Mouse (Mus musculus): ENCODE measurements at regions not wholly inside any gene's neighbourhood (a gene's known extent, or its start where the extent isn't known, plus 50 kb on each side); places are given as distances from the start of the nearest gene placed in this dataset.

DNA sequence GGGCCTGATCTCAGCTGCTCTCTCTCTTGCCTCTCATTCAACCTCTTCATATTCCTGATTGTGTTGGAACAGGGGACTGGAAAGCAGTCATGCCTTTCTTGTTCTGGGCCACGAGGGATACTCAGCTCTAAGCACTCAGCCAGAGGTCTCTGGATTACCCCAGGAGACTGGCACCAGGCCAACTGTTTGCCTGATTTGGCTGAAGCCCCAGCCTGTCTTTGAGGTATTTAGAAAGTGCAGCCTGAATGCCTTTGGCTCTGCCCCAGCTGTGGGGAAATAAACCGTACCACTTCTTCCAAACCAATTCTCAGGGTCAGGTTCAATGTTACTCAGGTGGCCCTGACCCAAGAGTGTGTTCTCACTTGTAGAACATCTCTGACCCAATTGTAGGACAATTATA lies 112.6 kb upstream of the Tmem72 start:
- ATAC-seq (ENCODE audit: low read depth): peak; percentile 56; the same call in 1 of the 2 replicates
- Histone ChIP-seq H3K4me2 (ENCODE audit: low read depth, low read length) (no peak overlapping the region), H3K27ac (ENCODE audit: low read length) (no peak overlapping the region), H3K9me3 (ENCODE audit: control insufficient read depth, low read length) (no peaks in the 10 kb centered on the region), H3K27me3 (ENCODE audit: control insufficient read depth, insufficient read depth, low read depth, low read length) (no peaks in the 10 kb centered on the region), H3K9ac (ENCODE audit: low read length) (no peak overlapping the region), H3K4me1 (replicated peaks; ENCODE audit: control insufficient read depth, insufficient read depth, low read length) (no peaks in the 10 kb centered on the region; the same call in 1 of the 2 replicates), H3K4me3 (ENCODE audit: low read length) (no peak overlapping the region), H3K36me3 (ENCODE audit: control insufficient read depth, insufficient read depth, low read length) (no peaks in the 10 kb centered on the region)
- 35% methylated on average over 2 of the region's 2 CpGs for WGBS

- ATAC-seq (ENCODE audit: low read depth): 0 out of 2 replicates have a peak, but pooled peaks have one; percentile 23
- H3K4me3 ChIP-seq (ENCODE audit: low read length): no peak overlapping the region
Measured at GRCm38 (mm10) chr6:116845990-116846862, 129.5 kb upstream of the Tmem72 start.

DNA sequence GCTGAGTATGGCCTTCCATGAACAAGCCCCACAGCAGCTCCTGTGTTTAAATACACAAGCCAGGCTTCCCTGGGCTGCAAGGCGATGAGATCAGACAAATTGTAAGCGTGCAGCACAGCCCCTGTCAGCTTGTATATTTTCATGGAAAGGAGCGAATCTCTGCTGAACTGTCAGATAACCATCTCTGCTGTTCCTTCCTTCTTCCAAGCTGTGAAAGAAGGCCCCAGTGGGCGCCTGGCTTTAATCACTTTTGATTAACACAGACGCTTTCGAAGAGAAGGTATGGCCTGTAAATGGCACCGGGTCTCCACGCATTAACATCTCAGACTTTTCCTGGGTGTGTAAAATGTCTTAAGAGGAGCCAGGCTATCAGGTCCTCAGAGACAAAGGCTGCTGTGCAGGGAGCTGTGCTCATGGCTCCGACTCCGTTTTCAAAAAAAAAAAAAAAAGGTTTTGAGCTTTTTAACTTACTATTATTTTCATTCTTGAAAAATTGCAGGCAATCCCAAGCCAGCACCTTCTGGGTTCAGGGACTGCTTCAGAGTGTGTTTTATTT lies 131.9 kb upstream of the Tmem72 start:
- ATAC-seq (ENCODE audit: low read depth): no peak
- Histone ChIP-seq H3K36me3 (ENCODE audit: control insufficient read depth, insufficient read depth, low read length) (no peaks in the 10 kb centered on the region), H3K4me1 (replicated peaks; ENCODE audit: control insufficient read depth, insufficient read depth, low read length) (no peaks in the 10 kb centered on the region), H3K9ac (ENCODE audit: low read length) (no peak overlapping the region), H3K4me3 (ENCODE audit: low read length) (no peak overlapping the region), H3K4me2 (ENCODE audit: low read depth, low read length) (no peak overlapping the region), H3K27me3 (ENCODE audit: control insufficient read depth, insufficient read depth, low read depth, low read length) (no peaks in the 10 kb centered on the region), H3K27ac (ENCODE audit: low read length) (no peak overlapping the region), H3K9me3 (ENCODE audit: control insufficient read depth, low read length) (no peaks in the 10 kb centered on the region)
- WGBS: 38% methylated on average over 10 of the region's 10 CpGs

More at GRCm38 (mm10) chr6:116845990-116846862, 129.5 kb upstream of the Tmem72 start:
- Histone ChIP-seq H3K9me3 (ENCODE audit: control insufficient read depth, low read length) (no peaks in the 10 kb centered on the region), H3K36me3 (ENCODE audit: control insufficient read depth, insufficient read depth, low read length) (no peaks in the 10 kb centered on the region), H3K4me2 (ENCODE audit: low read depth, low read length) (no peak overlapping the region), H3K9ac (ENCODE audit: low read length) (no peak overlapping the region), H3K27me3 (ENCODE audit: control insufficient read depth, insufficient read depth, low read depth, low read length) (no peaks in the 10 kb centered on the region), H3K4me1 (replicated peaks; ENCODE audit: control insufficient read depth, insufficient read depth, low read length) (no peaks in the 10 kb centered on the region), H3K27ac (ENCODE audit: low read length) (no peak overlapping the region)
- WGBS: 61% methylated on average over 11 of the region's 11 CpGs

DNA sequence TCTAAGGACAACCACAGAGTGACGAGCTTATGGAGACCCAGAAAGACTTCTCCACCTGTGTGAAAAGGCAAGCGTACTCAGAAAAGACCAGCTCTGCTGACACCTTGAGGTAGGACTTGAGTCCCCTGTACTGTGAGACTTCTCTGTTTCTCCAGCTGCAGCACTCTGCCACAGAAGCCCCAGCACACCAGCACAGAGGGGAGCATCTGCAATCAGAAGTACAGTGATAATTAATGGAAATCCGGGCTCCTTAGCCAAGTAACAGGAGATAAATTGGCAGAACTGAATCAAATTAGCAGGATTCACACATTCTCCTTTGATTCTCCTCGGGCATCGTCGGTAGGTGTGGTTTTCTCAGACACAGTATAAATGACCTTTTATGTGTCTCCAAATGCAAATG lies 137.3 kb upstream of the Tmem72 start:
- Histone ChIP-seq H3K4me2 (ENCODE audit: low read depth, low read length) (no peak overlapping the region), H3K9ac (ENCODE audit: low read length) (no peak overlapping the region), H3K4me1 (replicated peaks; ENCODE audit: control insufficient read depth, insufficient read depth, low read length) (no peaks in the 10 kb centered on the region), H3K4me3 (ENCODE audit: low read length) (no peak overlapping the region), H3K27me3 (ENCODE audit: control insufficient read depth, insufficient read depth, low read depth, low read length) (no peaks in the 10 kb centered on the region), H3K9me3 (ENCODE audit: control insufficient read depth, low read length) (no peaks in the 10 kb centered on the region), H3K27ac (ENCODE audit: low read length) (no peak overlapping the region), H3K36me3 (ENCODE audit: control insufficient read depth, insufficient read depth, low read length) (no peaks in the 10 kb centered on the region)
- ATAC-seq (ENCODE audit: low read depth): no peak
- WGBS: 67% methylated on average over 6 of the region's 6 CpGs

DNA sequence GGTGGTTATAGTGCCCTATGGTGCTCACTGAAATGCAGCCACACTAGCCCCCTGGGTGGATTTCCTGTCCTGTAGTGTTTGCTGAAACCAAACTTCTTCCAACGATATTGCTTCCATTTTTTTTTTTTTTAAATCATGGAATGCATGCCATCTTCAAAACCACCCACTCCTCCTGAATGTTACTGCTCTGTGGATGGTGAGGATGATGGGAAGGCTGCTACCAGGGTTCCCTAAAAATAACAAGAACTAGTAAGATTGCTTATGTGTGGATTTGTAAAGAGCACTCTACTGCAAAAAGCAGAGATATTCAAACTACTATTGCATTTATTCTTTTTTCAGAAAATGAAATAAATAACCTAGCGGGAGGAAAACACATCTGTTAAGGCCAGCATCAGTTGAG lies 139.4 kb upstream of the Tmem72 start:
- Histone ChIP-seq H3K36me3 (ENCODE audit: control insufficient read depth, insufficient read depth, low read length) (no peaks in the 10 kb centered on the region), H3K9ac (ENCODE audit: low read length) (no peak overlapping the region), H3K9me3 (ENCODE audit: control insufficient read depth, low read length) (no peaks in the 10 kb centered on the region), H3K4me1 (replicated peaks; ENCODE audit: control insufficient read depth, insufficient read depth, low read length) (no peaks in the 10 kb centered on the region), H3K27me3 (ENCODE audit: control insufficient read depth, insufficient read depth, low read depth, low read length) (no peaks in the 10 kb centered on the region), H3K4me2 (ENCODE audit: low read depth, low read length) (no peak overlapping the region), H3K27ac (ENCODE audit: low read length) (no peak overlapping the region), H3K4me3 (ENCODE audit: low read length) (no peak overlapping the region)
- 68% methylated on average over 2 of the region's 2 CpGs for WGBS
- no peak for ATAC-seq (ENCODE audit: low read depth)

DNA sequence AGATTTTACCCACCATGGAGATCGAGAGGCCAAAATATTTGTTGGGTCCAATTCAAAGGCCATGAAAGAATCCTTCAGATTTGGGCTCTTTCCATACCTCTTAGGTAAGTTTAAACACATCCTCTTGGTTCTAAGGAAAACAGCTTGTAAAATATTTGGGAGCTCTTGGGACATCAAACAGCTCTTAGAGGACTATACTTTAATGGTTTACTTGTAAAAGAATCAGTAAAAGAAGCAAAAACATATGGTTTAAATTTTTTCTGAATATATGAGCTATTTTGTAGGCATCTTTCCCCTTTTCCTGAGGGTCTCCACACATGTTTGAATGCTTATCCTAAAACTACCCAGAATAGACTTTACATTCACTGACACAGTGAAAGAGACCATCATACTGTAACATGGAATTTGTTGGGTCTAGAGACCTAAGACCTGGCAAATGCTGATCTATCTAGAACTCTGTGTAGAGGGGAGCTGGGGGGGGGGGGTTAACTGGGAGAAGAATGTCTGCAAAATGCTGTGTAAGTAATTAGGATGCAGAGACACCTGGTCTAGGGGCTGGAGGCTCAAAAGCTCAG lies 140.3 kb upstream of the Tmem72 start:
- no peak for ATAC-seq (ENCODE audit: low read depth)
- no peaks in the 10 kb centered on the region for H3K4me1 ChIP-seq (replicated peaks; ENCODE audit: control insufficient read depth, insufficient read depth, low read length)
- 89% methylated on average over 1 of the region's 1 CpGs for WGBS

GRCm38 (mm10) chr6:116863130-116863529 lies 146.4 kb upstream of the Tmem72 start:
- Histone ChIP-seq H3K4me3 (ENCODE audit: low read length) (no peak overlapping the region), H3K4me1 (replicated peaks; ENCODE audit: control insufficient read depth, insufficient read depth, low read length) (no peaks in the 10 kb centered on the region), H3K9ac (ENCODE audit: low read length) (no peak overlapping the region), H3K9me3 (ENCODE audit: control insufficient read depth, low read length) (no peaks in the 10 kb centered on the region), H3K27me3 (ENCODE audit: control insufficient read depth, insufficient read depth, low read depth, low read length) (no peaks in the 10 kb centered on the region), H3K4me2 (ENCODE audit: low read depth, low read length) (no peak overlapping the region), H3K27ac (ENCODE audit: low read length) (no peak overlapping the region), H3K36me3 (ENCODE audit: control insufficient read depth, insufficient read depth, low read length) (no peaks in the 10 kb centered on the region)
- WGBS: 25% methylated on average over 2 of the region's 2 CpGs
- no peak for ATAC-seq (ENCODE audit: low read depth)

More for the DNA sequence above, 140.3 kb upstream of the Tmem72 start:
- Histone ChIP-seq H3K9ac (ENCODE audit: low read length) (no peak overlapping the region), H3K36me3 (ENCODE audit: control insufficient read depth, insufficient read depth, low read length) (no peaks in the 10 kb centered on the region), H3K4me2 (ENCODE audit: low read depth, low read length) (no peak overlapping the region), H3K27ac (ENCODE audit: low read length) (no peak overlapping the region), H3K27me3 (ENCODE audit: control insufficient read depth, insufficient read depth, low read depth, low read length) (no peaks in the 10 kb centered on the region), H3K9me3 (ENCODE audit: control insufficient read depth, low read length) (no peaks in the 10 kb centered on the region), H3K4me3 (ENCODE audit: low read length) (no peak overlapping the region)

DNA sequence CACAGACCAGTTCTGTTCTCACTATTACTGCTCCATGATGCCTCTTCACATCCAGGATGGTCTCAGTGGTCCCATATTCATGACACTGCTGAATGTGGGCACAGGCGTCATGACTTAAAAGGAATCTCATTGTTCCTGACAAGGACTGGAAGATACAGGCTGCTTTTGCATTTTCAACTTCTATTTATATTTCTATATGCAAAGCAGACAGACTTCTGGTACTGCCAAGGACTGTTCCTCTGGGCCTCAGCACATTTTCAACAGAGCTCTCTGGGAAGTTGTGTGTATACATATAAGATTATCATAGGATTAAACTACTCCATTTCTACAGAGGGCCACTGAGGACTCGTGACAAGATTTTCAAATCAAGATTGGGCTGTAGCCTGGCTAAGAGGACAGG lies 146.9 kb upstream of the Tmem72 start:
- no peak for ATAC-seq (ENCODE audit: low read depth)
- no peak overlapping the region for H3K27ac ChIP-seq (ENCODE audit: low read length)
- no peaks in the 10 kb centered on the region for H3K27me3 ChIP-seq (ENCODE audit: control insufficient read depth, insufficient read depth, low read depth, low read length)
- no peak overlapping the region for H3K9ac ChIP-seq (ENCODE audit: low read length)
- no peaks in the 10 kb centered on the region for H3K9me3 ChIP-seq (ENCODE audit: control insufficient read depth, low read length)
- H3K4me2 ChIP-seq (ENCODE audit: low read depth, low read length): no peak overlapping the region
- H3K4me1 ChIP-seq (replicated peaks; ENCODE audit: control insufficient read depth, insufficient read depth, low read length): no peaks in the 10 kb centered on the region
- no peaks in the 10 kb centered on the region for H3K36me3 ChIP-seq (ENCODE audit: control insufficient read depth, insufficient read depth, low read length)
- 71% methylated on average over 2 of the region's 2 CpGs for WGBS
- no peak overlapping the region for H3K4me3 ChIP-seq (ENCODE audit: low read length)

- no peak overlapping the region for H3K9ac ChIP-seq (ENCODE audit: low read length)
- H3K27me3 ChIP-seq (ENCODE audit: control insufficient read depth, insufficient read depth, low read depth, low read length): no peaks in the 10 kb centered on the region
- H3K27ac ChIP-seq (ENCODE audit: low read length): no peak overlapping the region
- H3K4me3 ChIP-seq (ENCODE audit: low read length): no peak overlapping the region
- ATAC-seq (ENCODE audit: low read depth): no peak
- no peaks in the 10 kb centered on the region for H3K36me3 ChIP-seq (ENCODE audit: control insufficient read depth, insufficient read depth, low read length)
- 52% methylated on average over 8 of the region's 8 CpGs for WGBS
- H3K9me3 ChIP-seq (ENCODE audit: control insufficient read depth, low read length): no peaks in the 10 kb centered on the region
- H3K4me2 ChIP-seq (ENCODE audit: low read depth, low read length): no peak overlapping the region
- peaks cover 13% of the 10 kb centered on the region for H3K4me1 ChIP-seq (replicated peaks; ENCODE audit: control insufficient read depth, insufficient read depth, low read length)
Measured at GRCm38 (mm10) chr6:116893299-116893698, 176.6 kb upstream of the Tmem72 start.
